Mouse (Mus musculus) cerebellum, postnatal 36 days (tissue): ENCODE results near the gene 0610009B22Rik.
A peak's percentile ranks its signal among the peaks of the same experiment; 100 is the strongest.

Experiments
- DNase-seq, 2 experiments: peaks; one replicate each; pipeline ENCODE4 v3.0.0; 2021 to 2022; ENCODE audit warnings: mixed read lengths in 2 of 2

The 0610009B22Rik gene

GRCm38 (mm10) chr11:51635525-51636322, 53.0 kb downstream of the 0610009B22Rik start, which contains the start of gene Rmnd5b:
Gene Rmnd5b (minus strand): TSS chr11:51635896.
- peak; percentile 90 to 91 for DNase-seq
